Mouse (Mus musculus) testis, postnatal 14 days (tissue): ENCODE data around the gene Nt5c.
"Not testable (repeated sequence)": the region's sequence is repeated elsewhere in the genome, so short reads cannot be mapped to it uniquely, and the experiment has no call there.

Experiments used
- DNase-seq: peaks from one replicate; pipeline ENCODE4 v3.0.0; 2021; ENCODE audit warnings: low spot score

Nt5c gene

DNA sequence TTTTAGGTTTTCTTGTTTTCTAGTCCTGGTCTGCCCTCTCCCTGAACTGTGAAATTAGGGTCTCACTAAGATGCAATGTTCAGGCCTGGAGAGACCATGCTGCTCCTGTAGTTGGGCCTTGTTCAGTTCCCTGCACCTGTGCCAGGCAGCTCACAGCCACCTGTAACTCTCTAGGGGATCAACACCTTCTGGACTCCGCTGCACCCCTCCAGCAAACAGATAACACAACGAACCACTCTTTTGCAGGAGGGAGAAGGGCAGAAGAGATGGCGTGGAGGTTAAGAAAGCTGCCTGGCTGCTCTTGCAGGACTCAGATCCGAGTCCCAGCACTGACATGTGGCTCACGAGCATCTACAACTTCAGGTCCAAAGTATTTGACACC, 18.8 kb upstream of the Nt5c start:
- DNase-seq = no peak

DNA sequence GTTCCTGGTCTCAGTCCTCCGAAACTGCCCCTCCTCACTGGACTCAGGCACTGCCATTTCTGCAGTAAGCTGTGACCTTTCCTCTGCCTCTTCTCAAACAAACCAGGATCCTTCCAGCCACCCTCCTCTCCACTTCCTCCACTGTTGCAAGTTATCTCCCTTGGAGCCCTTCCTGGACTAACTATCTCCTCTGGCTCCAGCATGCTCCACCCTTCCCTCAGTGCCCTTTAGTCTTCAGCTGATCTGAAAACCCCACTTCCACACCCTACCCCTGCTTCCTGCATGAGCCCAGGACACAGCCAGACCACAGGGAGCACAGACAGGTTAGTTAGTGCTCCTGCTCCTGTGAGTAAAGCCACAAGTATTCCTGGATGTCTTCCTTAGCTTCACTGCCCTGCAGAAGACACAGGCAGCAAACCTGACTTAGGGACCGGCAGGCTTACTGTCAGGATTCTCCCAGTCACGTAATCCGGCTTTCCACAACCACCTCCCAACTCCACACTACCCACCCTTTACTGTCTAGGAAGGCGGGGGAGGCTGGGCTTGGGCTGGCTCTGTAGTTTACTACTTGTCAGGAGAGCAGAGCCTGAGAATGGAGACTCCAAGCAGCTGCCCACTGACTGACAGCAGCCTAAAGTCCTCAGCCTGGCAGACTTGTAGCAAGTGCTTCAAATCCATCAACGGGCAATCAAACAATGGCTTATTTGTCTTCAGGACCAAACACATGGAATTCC, 18.3 kb upstream of the Nt5c start:
- DNase-seq = no peak

DNA sequence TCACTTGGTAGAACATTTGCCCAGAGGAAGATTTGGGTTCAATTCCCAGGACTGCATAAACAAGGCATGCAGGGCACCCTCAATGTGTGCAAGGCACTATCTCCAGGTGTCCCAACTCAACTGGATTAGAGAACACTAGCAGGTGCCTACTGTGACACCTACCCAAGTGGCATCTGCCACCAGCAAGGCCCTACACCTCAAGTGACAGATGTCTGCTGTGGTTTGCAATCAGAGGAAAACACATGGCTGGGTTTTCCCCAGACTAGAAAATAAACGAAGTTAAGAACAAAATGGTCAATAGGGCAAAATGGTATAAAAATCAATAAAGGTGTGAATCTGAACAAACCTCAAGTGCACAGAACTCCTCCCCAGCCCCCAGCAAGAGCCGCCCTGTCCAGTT, 16.4 kb upstream of the Nt5c start:
- DNase-seq = no peak

DNA sequence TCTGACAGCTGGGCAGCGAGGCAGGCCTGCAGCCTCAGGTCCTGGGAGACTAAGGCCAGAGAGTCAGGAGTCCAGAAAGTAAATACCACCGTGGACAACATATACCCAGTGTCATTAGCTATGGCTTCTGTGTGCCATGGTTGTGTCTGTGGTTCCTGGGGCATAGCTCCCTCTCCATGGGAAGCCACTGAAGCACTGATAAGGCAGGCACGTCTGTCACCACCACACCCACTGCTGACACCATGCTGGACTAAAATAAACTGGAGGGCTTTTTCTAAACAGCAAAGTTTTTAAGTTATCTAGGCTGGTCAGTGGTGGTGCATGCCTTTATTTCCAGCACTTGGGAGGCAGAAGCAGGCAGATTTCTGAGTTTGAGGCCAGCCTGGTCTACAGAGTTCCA, 14.9 kb upstream of the Nt5c start:
- DNase-seq = no peak

DNA sequence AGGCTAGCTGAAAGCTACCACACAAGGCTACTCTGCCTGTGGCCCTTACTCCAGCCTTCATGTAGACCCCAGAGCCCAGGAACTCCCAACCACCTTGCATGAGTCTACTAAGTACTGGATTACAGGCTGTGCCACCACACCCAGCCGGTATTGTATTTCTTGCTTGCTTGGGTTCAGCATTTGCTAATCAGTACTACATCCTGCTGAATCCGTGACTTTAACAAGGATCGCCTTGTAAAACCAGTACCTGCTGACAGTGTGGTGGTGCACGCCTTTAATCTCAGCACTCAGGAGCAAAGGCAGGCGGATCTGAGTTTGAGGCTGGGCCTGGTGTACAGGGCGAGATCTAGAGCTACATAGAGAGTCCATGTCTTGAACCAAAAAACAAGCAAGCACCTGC, 11.0 kb upstream of the Nt5c start:
- DNase-seq = no peak

DNA sequence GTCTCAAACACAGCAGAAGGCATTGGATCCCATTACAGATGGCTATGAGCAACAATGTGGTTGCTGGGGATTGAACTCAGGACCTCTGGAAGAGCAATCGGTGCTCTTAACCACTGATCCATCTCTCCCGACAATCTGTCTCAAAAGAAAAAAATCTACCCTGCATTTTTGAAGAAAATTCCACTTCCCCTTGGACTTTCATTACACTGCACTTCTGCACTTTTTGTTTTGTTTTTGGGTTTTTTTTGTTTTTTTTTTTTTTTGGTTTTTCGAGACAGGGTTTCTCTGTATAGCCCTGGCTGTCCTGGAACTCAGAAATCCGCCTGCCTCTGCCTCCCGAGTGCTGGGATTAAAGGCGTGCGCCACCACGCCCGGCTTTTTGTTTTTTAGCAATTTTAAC, 4.9 kb upstream of the Nt5c start:
- DNase-seq = not testable (repeated sequence)

DNA sequence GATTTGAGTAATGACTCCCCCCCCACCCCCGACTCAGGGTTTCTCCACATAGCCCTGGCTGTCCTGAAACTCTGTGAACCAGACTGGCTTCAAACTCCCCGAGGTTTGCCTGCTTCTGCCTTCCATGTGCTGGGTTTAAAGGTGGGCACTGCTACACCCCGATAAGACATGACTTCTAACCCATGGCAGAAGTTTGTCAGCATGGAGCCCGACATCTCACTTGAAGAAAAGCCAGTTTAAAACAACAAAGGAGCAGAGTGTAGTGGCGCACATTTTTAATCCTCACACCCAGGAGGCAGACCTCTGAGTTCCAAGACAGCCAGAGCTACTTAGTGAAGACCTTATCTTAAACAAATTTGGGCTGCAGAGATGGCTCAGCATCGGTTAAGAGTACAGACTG, 725 bp upstream of the Nt5c start:
- DNase-seq = no peak

DNA sequence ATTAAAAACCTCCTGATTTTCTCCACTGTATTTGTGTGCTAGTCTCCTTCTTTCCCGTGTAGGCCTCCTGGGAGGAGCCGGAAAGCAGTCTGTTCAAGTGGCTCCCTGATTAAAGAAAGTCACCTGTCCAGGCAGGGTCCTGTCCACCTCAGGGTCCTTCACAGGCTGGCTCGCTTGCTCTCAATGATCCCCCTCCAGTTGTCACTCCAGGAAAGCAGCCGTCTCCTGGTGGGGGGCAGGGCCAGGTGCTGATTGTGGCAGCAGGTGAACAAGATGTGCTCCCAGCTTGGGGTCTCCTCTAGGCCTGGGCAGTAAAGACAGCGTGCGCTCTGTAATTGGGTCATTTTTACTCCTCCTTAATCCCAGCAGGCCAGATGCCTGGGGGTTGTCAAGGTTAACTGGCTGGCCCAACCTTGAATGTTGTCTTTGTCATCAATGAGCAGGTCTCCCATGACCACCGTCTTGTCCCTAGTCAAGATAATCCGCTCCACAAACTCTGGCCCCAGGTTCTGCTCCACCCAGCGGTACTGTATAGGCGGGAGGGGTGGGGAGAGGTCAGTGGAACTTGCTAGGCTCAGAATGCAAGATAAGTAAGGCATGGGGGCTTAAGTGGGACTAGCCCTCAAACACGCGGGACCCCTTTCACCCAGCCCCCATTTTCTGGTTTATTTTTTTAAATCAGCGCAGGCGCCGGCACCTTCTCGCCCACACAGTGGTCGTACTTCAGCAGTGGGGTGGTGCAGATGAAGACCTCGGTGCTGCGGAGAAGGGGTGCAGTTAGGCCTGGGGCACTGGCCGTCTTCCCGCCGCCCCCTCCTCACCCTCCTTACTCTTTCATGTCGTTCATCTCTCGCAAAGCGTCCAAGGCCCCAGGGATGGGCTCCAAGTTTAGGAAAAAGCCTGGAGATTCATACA, 964 bp downstream of the Nt5c start:
- no peak for DNase-seq

DNA sequence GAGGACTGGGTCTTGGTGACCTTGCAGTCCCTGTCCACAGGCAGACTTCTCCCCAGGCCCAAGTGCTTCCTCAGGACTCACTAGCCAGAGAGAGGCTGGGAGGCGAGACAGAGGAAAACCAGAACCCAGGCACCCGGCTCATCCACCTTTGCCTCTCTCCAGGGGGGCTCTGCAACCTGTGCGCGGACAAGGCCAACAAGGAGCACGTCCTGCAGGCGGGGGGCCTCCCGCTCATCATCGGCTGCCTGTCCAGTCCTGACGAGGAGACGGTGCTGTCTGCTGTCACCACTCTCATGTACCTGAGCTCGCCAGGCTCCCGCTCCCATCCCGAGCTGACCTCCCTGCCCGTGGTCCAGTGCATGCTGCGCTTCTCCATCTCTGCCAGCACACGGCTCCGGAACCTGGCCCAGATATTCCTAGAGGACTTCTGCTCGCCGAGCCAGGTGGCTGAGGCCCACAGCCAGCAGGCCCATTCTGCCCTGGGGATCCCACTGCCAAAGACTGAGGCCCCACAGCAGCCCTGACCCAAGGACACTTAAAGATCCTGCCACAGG, 3.0 kb downstream of the Nt5c start:
- no peak for DNase-seq

DNA sequence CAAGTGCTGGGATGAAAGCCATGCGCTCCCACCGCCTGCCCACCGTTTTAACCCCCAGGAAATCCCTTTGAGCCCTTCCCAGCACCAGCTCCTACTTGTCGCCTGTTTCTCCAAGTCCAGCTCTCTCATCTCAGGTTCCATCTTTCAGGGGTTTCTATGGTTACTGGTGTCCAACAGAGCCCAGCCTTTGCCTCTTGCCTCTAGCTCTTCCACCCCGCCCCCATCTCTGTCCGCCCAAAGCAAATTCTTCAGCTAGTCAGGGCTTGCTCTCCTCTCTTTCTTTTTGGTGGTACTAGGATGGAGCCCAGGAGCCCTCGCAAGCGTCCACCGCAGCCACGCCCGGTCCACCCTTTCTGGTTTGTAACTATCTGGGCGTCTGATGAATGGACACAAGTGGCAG, 6.5 kb downstream of the Nt5c start:
- DNase-seq = no peak

DNA sequence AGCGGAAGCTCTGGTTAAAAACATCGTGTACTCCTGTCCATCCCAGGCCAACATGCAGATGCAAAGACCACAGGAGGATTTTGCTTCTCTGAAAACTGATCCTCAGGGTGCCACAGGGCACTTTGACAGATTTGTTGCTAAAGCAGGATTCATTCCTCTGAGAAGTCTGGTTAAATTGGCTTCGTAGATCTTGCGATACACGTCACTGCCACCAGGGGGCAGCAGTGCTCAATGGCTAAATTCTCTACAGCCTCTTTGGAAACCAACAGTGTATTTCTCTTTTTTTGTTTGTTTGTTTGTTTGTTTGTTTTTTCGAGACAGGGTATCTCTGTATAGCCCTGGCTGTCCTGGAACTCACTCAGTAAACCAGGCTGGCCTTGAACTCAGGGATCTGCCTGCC, 7.9 kb downstream of the Nt5c start:
- DNase-seq = no peak

DNA sequence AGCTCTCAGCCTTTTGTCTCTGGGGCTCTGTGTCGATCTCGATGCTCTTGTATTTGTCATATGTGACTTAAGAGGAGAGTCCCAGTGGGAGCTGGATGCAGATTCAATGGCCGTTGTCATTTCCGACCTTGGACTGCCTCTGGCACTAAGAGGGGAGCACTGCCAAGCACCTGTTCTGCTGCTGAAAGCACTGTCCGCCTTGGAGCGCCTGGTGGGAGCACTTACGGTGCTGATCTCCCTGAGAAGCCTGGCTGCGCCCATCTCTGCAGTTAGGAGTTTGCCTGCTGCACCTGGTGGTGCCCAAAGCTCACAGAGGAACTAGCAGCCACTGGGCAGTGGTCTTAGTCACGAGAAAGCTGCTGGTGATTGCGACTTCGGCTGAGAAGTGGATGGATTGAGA, 8.4 kb downstream of the Nt5c start:
- DNase-seq = no peak

DNA sequence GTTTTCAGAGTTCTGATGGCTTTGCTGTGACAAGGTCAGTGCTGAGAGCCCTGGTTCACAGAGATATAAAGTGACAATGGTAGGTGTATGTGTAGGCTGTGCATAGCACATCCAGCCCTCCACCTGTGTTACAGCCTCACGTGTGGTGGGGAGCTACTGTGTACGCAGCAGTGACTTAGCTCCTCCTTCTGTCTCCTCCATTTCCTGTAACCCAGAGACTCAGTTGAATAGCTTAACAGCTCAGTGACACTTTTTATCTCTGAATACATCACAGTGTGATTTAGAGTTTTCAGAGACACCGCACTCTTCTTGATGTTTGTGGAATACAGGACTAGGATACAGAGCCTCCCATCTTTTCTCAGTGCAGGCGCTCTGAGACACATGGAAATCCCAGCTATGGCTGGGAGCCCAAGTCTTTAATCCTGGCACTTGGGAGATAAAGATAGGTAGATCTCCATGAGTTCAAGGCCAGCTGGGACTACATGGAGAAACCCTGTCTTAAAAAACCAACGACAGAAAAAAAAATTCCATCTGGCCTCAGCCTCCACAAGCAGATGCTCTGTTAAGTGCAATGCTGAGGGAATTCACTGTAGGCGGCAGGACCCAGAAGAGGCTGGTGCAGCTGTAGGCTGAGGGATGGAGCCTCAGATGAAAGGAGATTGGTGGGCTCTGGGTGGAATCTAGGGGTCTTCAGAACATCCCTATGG, 10.0 kb downstream of the Nt5c start:
- no peak for DNase-seq

DNA sequence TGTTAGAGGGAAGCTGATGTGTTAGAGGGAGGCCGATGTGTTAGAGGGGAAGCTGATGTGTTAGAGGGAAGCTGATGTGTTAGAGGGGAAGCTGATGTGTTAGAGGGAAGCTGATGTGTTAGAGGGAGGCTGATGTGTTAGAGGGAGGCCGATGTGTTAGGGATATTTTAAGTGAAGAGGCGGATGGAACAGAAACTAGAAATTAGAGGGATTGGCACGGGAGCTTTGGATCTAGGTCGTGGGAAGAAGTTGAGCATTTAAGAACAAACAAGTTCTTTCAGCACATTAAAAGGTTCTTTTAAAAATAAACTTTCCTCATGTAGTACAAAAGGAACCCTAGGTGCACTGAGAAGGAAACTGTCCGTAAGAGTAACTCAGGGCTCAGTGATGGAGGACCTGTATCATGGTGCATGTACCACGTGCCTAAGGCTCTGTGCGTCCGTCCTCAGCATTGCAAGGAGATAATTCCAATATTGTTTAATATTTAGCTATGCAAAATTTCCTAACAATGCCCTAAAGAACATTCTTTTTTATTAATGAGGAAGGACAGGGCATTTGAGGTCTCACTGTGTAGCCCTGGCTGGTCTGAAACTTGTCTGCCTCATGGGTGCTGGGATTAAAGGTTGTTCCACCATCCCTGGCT, 13.2 kb downstream of the Nt5c start:
- DNase-seq = no peak

DNA sequence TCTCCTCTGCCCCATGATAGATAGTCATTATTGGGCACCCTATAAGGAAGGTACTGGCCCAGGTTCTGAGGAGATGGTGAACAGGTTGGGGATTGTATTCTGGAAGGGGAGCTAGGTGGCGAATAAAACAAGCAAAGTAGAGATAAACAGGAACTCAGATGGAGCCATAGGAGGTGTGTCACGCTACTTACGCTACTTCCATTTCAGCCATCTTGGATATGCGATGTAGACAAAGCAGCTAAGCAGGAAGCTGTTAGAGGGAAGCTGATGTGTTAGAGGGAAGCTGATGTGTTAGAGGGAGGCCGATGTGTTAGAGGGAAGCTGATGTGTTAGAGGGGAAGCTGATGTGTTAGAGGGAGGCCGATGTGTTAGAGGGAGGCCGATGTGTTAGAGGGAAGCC, 14.3 kb downstream of the Nt5c start:
- not testable (repeated sequence) for DNase-seq

DNA sequence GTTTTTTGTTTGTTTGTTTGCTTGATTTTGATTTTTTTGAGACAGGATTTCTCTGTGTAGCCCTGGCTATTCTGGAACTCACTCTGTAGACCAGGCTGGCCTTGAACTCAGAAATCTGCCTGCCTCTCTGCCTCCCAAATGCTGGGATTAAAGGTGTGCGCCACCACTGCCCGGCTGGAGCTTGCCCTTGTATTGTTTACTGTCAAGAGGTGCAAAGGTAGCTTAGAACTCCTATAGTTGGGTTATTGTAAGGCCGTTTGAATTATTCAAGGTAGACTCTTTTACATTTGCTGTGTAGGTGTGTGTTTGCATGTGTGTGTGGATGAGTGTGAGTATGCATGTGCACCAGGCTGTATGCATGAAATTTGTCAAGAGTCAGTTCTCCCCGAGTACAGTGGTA, 15.0 kb downstream of the Nt5c start:
- not testable (repeated sequence) for DNase-seq

DNA sequence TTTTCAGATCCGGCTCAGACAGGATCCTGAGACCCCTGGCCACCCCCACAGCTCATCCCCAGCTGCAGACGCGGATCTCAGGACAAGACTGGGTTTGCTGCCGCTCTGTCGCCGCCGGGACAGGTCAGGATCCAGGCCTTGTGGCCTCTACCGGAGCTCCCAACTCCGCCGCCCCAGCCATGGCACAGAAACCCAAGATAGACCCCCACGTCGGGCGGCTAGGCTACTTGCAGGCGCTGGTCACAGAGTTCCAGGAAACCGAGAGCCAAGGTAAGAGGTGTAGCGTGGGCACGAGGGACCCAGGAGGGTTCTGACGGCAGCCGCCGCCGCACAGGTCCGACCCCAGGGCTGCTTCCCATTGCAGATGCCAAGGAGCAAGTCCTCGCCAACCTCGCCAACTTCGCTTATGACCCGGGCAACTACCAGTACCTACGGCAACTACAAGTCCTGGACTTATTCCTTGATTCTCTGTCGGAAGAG, 15.9 kb downstream of the Nt5c start:
- no peak for DNase-seq

DNA sequence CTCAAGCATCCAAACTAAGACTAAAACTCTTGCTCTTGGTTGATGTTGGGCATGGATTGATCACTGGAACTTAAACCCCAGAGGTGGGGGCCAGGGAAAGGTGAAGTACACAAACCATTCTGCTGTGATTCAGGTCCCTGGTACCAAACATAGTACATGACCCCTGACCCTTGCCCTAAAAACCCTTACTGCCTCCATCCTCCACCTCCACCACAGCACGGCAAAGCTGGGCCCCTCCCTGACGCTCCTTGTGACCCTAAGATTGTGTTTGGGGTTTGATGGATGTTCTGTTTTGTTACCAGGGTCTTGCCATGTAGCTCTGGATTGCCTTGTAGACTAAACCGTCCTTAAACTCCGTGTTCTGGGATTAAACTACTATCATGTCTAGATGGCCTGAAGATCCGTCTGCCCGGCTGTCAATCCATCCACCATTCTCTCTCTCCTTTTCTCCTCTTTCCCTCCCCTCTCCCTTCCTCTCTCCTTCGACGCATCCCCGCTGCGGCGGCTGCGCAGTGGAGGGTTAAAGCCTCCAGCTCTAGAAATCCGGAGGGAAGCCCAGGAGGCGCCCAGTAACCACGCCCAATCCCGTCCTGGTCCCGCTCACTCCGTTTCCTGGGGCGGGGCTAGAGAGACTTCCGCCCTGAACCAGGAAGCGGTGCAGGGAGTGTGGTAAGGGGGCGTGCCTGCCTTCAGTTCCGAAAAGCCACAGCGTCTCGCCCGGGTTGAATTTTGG, 16.5 kb downstream of the Nt5c start, which contains the start of gene Armc7:
TSS of gene Armc7 (plus strand) at position 643 of the 733 bp plus-strand sequence.
- peak; percentile 92 for DNase-seq

DNA sequence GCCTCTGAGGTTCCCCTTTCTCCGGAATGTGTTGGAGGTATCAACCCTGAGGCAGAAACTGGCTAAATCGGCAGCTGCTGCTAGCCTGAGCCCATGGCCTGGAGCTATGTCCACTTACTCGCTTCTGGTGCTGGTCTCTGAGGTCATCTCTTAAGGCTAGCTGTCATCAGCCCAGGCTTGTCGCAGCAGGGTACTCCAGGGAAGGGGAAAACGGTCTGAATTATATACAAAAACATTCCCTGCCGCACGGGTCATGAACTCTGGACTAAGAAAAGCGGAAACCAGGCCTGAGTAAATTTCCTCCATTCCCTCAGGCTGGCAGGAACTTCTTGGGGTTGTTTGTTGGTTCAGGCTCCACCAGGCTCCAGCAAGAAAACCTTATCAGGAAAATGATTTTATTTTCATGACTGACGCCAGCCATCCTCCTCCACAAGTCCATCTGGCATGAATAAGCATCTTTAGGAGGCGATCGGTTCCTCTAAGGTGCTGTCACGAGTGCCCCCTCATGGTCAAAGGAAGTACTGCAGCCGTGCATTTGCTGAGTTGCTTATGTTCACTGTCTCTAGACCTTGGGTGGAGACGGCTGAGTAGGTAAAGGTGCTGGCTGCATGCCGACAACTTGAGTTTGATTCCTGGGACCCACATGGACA, 17.9 kb downstream of the Nt5c start:
- peak; percentile 84 for DNase-seq

DNA sequence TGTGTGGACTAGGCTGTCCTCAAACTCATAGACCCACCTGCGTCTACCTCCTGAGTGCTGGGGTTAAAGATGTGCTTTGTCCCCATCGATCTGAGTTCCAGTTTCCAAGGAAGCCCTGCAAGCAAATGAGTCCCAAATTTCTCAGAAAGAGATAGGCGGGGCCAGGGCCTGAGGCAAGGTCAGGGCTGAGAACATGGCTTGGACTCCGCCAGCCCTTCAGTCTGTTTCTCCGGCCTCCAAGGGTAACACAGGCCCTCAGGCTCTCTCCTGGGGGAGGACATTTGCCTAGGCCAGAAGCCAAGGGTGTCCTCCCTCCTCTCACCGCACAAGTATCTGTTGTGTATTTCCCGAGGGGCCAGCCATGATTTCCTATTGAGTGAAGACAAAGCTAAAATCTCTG, 19.5 kb downstream of the Nt5c start:
- peak; percentile 66 for DNase-seq

DNA sequence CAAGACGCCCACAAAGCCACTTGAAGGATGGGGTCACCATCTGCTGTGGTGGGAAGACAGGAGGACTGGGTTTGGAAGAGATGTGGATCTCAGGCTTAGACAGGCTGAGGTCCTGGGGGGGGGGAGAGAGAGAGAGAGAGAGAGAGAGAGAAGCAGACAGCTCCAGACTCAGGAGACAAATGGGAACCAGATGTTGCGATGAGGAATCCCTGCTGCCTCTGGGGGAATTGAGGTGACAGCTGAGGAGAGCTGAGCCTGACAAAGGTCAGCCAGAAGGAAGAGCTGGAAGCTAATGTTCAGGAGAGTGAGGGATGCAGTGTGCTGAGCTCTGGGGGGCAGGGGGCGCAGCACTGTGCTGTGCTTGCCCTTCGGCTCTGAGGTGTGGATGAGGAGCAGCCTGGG, 24.4 kb downstream of the Nt5c start:
- DNase-seq = no peak
